Mouse (Mus musculus) heart, embryonic 14.5 days (tissue): ENCODE data around the gene Anp32a. TPM values are rescaled to one million over a fixed set of nuclear protein-coding genes. Genes with fewer than 3 reads are reported as not detected.

Experiments used
- ATAC-seq: fragments of 200-750 bp; cut with Nextera tagmentation; 2 replicates; pipeline ENCODE4 v1.8.0; 2017; ENCODE audit warnings: low read depth, moderate TSS enrichment; ENCODE audit not compliant: insufficient number of reproducible peaks, insufficient read depth, low FRiP score
- H3K27ac ChIP-seq, 2 experiments: fragments of 200-500 bp in 1 of 2; fragments of 300-500 bp in 1 of 2; sonication (generic) in 1 of 2; replicated peaks in 1 of 2; 2 replicates each; pipeline ENCODE4 v1.5.1; 2012 to 2014; ENCODE audit warnings: low read depth in 2 of 2, low read length in 2 of 2, control low read depth in 1 of 2, mild to moderate bottlenecking in 1 of 2, mixed read lengths in 1 of 2; ENCODE audit not compliant: control insufficient read depth in 1 of 2, insufficient read depth in 1 of 2
- H3K27me3 ChIP-seq: fragments of 300-500 bp; sonication (generic); 2 replicates; pipeline ENCODE4 v1.6.1; 2014; ENCODE audit warnings: mild to moderate bottlenecking, low read length, control low read depth; ENCODE audit not compliant: control insufficient read depth, insufficient read depth
- H3K36me3 ChIP-seq: fragments of 300-500 bp; sonication (generic); 2 replicates; pipeline ENCODE4 v1.6.1; 2014; ENCODE audit warnings: mild to moderate bottlenecking, control low read depth, low read length, mixed read lengths; ENCODE audit not compliant: control insufficient read depth, insufficient read depth
- H3K4me1 ChIP-seq, 2 experiments: fragments of 200-500 bp in 1 of 2; fragments of 300-500 bp in 1 of 2; sonication (generic) in 1 of 2; 2 replicates each; pipeline ENCODE4 v1.6.1; 2012 to 2014; ENCODE audit warnings: low read length in 2 of 2, control low read depth in 1 of 2, mixed read lengths in 1 of 2; ENCODE audit not compliant: control insufficient read depth in 2 of 2, insufficient read depth in 2 of 2
- H3K4me2 ChIP-seq: fragments of 300-500 bp; sonication (generic); 2 replicates; pipeline ENCODE4 v1.6.1; 2014; ENCODE audit warnings: mild to moderate bottlenecking, low read length
- H3K4me3 ChIP-seq, 2 experiments: fragments of 200-500 bp in 1 of 2; fragments of 300-500 bp in 1 of 2; sonication (generic) in 1 of 2; 2 replicates each; pipeline ENCODE4 v1.5.1; 2012 to 2014; ENCODE audit warnings: low read length in 2 of 2, mild to moderate bottlenecking in 2 of 2, control low read depth in 1 of 2, low read depth in 1 of 2, moderate library complexity in 1 of 2; ENCODE audit not compliant: control insufficient read depth in 1 of 2, insufficient read depth in 1 of 2
- H3K9ac ChIP-seq: fragments of 300-500 bp; sonication (generic); 2 replicates; pipeline ENCODE4 v1.6.1; 2014; ENCODE audit warnings: mild to moderate bottlenecking, low read length
- H3K9me3 ChIP-seq: fragments of 300-500 bp; sonication (generic); 2 replicates; pipeline ENCODE4 v1.6.1; 2016; ENCODE audit warnings: low read length, control low read depth; ENCODE audit not compliant: control insufficient read depth
- WGBS: fragments of 180-500 bp; shearing (Covaris S2); extraction: QIAGEN DNeasy Blood & Tissue Kit; methylation state at CpG from one replicate; pipeline ENCODE4 v1.1.7; 2014; 5-methylcytosine and 5-hydroxymethylcytosine counted together
- polyA plus RNA-seq: library from polyadenylated mRNA; unstranded; fragments of >200 nt; fragmentation: Nextera tagmentation; extraction: Ambion mirVana; gene quantifications from 2 replicates; pipeline ENCODE4 v1.2.1, GENCODE M21; 2014

Gene Anp32a
- polyA plus RNA-seq, 1 experiment from 2014 or later, result 92.8 TPM

DNA sequence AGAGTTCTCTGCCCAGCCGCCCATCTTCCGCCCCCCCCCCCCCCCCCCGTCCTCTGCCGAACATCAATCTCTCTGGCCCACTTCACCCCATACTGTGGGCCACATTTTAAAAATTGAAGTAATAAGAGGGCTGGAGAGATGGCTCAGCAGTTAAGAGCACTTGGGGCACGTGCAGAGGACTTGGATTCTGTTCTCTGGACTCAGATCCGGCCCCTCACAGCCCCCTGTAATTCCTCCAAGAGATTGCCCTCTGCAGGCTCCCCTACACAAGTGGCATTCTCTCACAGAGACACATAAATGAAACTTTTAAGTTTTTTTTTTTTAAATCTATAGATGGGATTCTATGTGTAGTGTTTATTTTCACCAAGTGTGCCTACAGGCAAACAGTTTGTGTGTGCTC, 23.1 kb downstream of the Anp32a start:
- 37% methylated on average over 6 of the region's 6 CpGs for WGBS
- no peak overlapping the region for H3K4me3 ChIP-seq

GRCm38 (mm10) chr9:62364831-62365230, 23.7 kb downstream of the Anp32a start:
- Histone ChIP-seq H3K4me1 (peaks cover 75 to 100% of the 10 kb centered on the region in 2 experiments), H3K4me3 (no peak overlapping the region), H3K36me3 (peaks cover 7% of the 10 kb centered on the region), H3K27ac (no peak overlapping the region), H3K4me2 (no peak overlapping the region), H3K9ac (peak overlapping the region; percentile 23; the same call in 1 of the 2 replicates), H3K27me3 (no peaks in the 10 kb centered on the region), H3K9me3 (no peaks in the 10 kb centered on the region)
- 67% methylated on average over 7 of the region's 7 CpGs for WGBS
- no peak for ATAC-seq

More for the DNA sequence above, 23.1 kb downstream of the Anp32a start:
- Histone ChIP-seq H3K4me2 (peak overlapping the region; percentile 68), H3K36me3 (peaks cover 13% of the 10 kb centered on the region), H3K27me3 (no peaks in the 10 kb centered on the region), H3K27ac (peak overlapping the region in 1 of 2 experiments; percentile 61; a peak in 2 of 4 replicates), H3K4me1 (peaks cover 76 to 100% of the 10 kb centered on the region in 2 experiments), H3K9ac (peak overlapping the region; percentile 69), H3K9me3 (no peaks in the 10 kb centered on the region)
- no peak for ATAC-seq

GRCm38 (mm10) chr9:62365326-62366080, 24.4 kb downstream of the Anp32a start:
- Histone ChIP-seq H3K36me3 (0 out of 2 replicates have a peak, but pooled peaks cover 4% of the 10 kb centered on the region), H3K27ac (0 out of 4 replicates have a peak overlapping the region, but pooled peaks of 1 of the 2 experiments have one; percentile 62), H3K4me1 (peaks cover 75 to 98% of the 10 kb centered on the region in 2 experiments), H3K9me3 (no peaks in the 10 kb centered on the region), H3K27me3 (no peaks in the 10 kb centered on the region), H3K4me3 (no peak overlapping the region), H3K4me2 (no peak overlapping the region), H3K9ac (no peak overlapping the region)
- 60% methylated on average over 8 of the region's 8 CpGs for WGBS
- no peak for ATAC-seq

DNA sequence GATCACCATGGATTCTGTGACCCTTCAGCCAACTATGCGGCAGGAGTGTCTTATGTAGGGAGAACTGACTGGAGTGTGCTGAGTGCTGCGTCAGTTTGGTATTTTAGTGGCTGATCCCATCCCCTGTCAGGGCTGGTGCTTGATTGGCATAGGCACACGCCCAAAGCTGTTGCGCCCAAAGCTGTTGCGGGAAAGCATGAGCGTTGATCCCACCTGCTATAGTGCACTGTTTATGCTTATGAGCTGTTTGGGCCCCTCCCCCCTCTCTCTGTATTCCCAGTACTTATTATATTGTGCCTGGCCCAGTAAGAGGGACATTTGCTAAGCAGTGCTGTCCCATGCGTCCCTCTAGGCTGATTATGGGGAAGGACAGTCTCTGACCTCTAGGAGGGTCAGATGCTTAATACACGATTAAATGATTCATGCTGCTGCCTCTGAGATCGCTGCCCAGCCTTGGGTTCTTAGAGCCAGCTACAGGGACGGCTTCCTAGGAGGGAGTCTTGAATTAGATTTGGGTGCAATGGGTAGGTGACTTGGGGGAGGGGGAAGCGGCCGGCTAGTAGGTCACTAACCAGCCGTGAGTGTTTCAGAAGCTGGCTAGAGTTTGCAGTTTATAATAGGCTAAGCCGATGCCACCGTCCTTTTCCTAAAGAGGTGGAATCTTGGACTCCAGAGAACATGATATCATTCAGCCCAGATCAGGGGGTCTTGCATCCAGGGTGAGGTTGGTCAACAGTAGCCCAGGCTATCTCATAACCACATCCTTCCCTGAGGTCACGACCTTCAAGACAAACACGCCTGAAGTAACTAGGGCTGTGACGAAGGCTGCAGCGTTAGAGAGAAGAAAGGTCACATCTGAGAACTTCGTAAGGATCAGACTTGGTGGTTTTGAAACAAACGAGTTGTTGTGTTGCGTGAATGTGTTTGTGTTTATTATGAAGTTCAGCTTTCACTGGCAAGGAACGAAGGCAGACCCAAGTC, 25.7 kb downstream of the Anp32a start:
- Histone ChIP-seq H3K36me3 (peaks cover 7% of the 10 kb centered on the region; the same call in 1 of the 2 replicates), H3K4me2 (peak overlapping the region; percentile 17), H3K9ac (peak overlapping the region; percentile 53), H3K27ac (peak overlapping the region; percentile 62 to 66), H3K27me3 (no peaks in the 10 kb centered on the region), H3K4me3 (no peak overlapping the region), H3K4me1 (peaks cover 67 to 90% of the 10 kb centered on the region in 2 experiments), H3K9me3 (no peaks in the 10 kb centered on the region)
- 48% methylated on average over 23 of the region's 23 CpGs for WGBS
- ATAC-seq, result no peak

DNA sequence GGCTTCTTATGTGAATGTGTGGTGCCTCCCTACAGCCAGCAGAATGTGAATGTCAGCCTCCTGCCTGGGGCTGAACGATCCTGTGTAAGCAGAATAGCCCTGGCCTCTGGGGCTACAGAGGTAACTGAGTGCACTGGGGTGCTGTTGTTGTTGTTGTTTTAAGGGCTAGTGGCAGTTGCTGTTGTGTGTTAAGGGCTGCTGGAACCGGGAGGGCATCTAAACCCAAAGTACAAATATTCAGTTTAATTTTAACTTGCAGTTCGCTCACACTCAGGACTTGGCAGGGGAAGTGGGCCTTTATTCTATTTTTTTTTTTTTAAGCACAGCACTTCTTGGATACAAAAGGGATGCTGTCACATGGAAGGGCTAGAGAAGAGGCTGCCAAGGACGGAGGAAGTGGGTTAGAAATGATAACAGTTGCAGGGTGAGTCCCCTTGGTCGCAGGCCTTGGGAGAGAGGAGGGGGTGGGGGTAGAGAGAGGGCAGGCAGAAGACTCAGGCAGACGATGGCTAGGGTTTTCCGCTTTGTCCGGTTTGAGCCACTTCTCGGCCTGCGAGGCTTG, 26.5 kb downstream of the Anp32a start:
- Histone ChIP-seq H3K9me3 (no peaks in the 10 kb centered on the region), H3K36me3 (peaks cover 16% of the 10 kb centered on the region), H3K4me1 (peaks cover 60 to 82% of the 10 kb centered on the region in 2 experiments), H3K27me3 (no peaks in the 10 kb centered on the region), H3K9ac (peak overlapping the region; percentile 53), H3K4me2 (peak overlapping the region; percentile 31), H3K4me3 (no peak overlapping the region), H3K27ac (peak overlapping the region; percentile 62 to 66)
- ATAC-seq, result 0 out of 2 replicates have a peak, but pooled peaks have one; percentile 9
- 30% methylated on average over 10 of the region's 10 CpGs for WGBS

DNA sequence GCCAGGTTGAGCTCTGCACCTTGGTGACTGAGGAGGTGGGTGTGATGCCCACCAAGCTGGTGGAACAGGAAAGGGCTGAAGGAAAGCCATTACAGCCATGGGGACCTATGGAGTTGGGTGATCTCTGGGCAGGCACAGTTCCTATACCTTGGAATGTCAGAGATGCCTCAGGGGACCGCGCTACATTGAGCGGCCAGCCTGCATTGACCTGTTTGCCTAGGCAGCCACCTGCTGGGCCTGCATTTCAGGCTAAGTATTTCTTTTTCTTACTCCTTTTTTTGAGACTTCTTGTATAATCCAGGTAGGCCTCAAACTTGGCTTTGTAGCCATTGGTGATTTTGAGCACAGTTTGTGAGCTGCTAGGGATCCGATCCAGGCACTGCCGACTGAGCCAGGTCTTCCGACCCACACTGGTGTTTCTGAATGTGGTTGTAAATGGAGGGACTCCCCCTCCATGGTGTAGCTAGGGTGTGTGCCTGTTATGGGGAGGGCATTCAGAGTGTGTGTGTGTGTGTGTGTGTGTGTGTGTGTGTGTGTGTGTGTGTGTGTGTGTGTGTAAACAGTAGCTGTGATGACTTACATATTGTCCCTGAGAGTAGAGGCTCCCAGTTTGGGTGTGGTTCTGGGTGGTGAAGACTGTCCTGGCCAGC, 27.3 kb downstream of the Anp32a start:
- Histone ChIP-seq H3K4me1 (peaks cover 56 to 79% of the 10 kb centered on the region in 2 experiments), H3K9me3 (no peaks in the 10 kb centered on the region), H3K27me3 (no peaks in the 10 kb centered on the region), H3K27ac (peak overlapping the region; percentile 44 to 62), H3K4me2 (no peak overlapping the region), H3K9ac (peak overlapping the region; percentile 17; the same call in 1 of the 2 replicates), H3K4me3 (no peak overlapping the region), H3K36me3 (peaks cover 24% of the 10 kb centered on the region)
- WGBS, result 87% methylated on average over 6 of the region's 6 CpGs
- no peak for ATAC-seq
